Mouse (Mus musculus): ENCODE data around the gene Tmem132e.

Tmem132e gene

DNA sequence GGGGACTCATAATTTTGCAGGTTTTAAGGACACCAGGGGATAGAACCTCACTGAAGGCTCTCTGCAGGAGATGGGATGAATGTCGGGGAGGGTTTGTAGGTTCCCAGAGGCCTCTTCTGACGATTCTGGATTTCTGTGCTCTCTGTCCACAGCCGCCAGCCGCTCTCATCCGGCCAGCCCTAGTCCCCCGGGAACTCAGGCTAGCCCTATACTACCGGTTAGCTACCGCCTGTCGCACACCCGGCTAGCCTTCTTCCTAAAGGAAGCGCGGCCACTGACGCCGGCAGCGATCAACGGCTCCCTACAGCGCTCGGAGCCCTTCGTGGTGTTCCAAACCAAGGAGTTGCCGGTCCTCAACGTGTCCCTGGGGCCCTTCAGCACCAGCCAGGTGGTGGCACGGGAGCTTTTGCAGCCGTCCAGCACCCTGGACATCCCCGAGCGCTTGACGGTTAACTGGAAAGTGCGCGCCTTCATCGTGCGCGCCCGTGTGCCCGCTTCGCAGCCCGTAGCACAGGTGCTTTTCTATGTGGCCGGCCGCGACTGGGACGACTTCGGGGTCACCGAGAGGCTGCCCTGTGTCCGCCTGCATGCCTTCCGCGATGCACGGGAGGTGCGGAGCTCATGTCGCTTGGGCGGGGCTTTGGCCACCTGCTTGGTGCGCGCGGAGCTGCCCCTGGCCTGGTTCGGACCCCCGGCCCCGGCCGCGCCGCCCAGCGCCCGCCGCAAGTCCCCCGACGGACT is 45.6 kb downstream of the Tmem132e start:
- peak; percentile 40 for DNase-seq

- DNase-seq, result peak; percentile 43
Observed at GRCm38 (mm10) chr11:82434832-82435182, 46.1 kb downstream of the Tmem132e start.

DNA sequence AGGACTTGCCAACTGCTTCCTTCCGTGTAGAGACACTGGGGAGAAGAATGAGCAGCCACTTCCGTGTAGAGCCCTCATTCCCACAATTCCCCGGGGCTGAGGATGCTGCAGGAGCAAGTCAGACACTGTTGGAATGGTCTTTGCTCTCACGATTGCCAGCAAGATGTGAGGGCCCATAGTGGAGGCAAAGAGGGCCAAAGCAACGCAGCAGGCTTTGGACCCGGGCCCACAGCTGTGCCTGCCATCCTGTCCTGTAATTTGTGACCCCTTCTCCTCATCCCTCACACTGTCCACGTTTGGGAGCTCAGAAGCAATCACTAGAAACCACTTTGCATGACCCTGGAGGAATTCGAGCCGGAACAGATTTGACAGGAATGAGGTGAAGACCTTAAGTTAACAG is 59.8 kb downstream of the Tmem132e start:
- DNase-seq, result no peak

DNA sequence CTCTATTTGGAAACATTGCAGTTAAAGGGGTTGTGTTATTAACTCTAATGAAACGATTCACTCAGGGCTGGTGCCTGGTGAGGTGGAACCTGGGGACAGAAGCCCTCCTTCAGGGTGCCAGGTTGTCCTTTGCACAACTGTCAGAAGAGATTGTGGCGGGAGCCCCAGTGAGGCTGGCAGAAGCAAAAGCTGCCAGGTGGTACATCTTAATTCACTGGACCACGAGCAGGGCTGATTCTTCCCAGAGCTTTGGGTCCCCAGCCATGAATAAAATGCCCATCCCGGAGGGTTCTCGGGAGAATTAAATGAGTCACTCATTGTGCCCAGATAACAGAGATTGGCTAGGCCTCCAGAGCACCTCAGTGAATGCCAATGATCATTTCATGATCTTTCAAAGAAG is 63.8 kb downstream of the Tmem132e start:
- DNase-seq, result no peak

DNA sequence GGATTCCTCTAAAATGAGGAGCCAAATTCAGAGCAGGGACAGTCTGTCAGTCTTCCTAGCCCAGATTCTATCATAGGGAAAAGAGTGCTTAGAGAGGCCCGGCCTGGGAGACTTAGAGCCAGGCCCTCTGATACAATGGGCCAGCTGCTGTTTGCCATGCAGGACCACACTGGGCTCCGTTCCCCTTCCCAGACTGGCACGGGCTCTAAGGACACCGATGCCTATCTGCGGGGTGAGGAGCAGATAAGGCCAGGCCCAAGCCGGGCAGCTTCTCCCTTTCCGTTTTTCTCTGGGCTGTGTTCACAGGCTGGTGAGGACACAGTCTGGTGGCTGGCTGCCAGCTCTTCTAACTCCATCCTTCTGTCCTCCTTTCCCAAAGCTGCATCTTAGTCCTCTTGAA is 64.5 kb downstream of the Tmem132e start:
- no peak for DNase-seq

- DNase-seq, result no peak
Observed at GRCm38 (mm10) chr11:82461326-82461725, 72.6 kb downstream of the Tmem132e start.

- DNase-seq, result no peak
Observed at GRCm38 (mm10) chr11:82465536-82465935, 76.8 kb downstream of the Tmem132e start.

GRCm38 (mm10) chr11:82467218-82467617 is 78.5 kb downstream of the Tmem132e start:
- no peak for DNase-seq

- DNase-seq, result no peak
Observed at GRCm38 (mm10) chr11:82471076-82471475, 82.4 kb downstream of the Tmem132e start.

DNA sequence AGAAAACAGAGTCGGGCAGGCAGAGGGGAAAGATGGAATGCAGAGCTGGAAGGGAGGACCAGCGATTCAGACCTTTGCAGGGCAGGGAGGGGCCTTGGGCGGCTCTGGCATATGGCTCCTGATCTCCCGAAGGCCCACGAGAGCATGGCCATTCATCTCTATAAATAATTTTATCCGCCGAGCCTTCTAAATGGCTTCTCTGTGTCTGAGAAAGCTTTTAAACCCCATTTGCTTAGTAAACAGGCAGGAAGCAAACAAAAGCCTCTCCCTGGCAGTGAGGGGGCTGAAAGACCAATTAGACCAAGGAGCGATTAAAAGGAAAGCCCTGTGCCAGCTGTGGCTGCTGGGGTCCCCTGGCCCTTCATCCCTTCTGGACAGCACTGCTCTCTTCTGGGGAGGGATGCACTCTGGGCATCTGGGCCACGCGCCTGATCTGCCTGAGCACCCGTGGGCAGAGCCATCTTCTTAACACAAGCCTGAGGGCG is 84.5 kb downstream of the Tmem132e start:
- peak; percentile 35 for DNase-seq

GRCm38 (mm10) chr11:82476092-82476491 is 87.4 kb downstream of the Tmem132e start:
- no peak for DNase-seq

- DNase-seq, result no peak
Observed at GRCm38 (mm10) chr11:82477412-82477811, 88.7 kb downstream of the Tmem132e start.

- DNase-seq, result no peak
Observed at GRCm38 (mm10) chr11:82480941-82481340, 92.2 kb downstream of the Tmem132e start.

- DNase-seq, result peak; percentile 79
Observed at GRCm38 (mm10) chr11:82487359-82488086, 98.8 kb downstream of the Tmem132e start.

DNA sequence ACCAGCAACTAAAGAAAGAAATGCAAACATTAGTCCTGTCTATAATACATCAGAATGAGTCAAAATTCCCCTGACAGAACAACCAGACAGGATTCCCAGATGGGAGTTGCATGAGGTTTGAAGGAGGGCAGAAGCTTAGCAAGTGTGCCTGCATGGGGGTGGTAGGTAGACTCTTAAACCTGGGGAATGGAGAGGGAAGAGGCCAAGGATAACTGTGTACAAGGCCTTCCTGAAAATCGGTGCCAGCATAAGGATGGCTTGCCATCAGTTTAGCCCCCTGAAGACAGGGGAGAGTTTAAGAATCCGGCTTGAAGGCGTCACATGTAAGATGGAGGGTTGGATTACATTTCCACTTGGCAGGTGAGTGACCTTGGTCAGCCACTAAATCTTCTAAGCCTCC is 102.2 kb downstream of the Tmem132e start:
- DNase-seq, result no peak

Measured in embryo, embryonic 11 days (tissue).